Mouse (Mus musculus): ENCODE measurements around the gene Ccpg1os.

The Ccpg1os gene

GRCm38 (mm10) chr9:72975242-72975641 is 9.9 kb downstream of the Ccpg1os start:
- DNase-seq: no peak

GRCm38 (mm10) chr9:72974734-72975133 is 10.4 kb downstream of the Ccpg1os start:
- no peak for DNase-seq

- DNase-seq: no peak
Observed at GRCm38 (mm10) chr9:72972984-72973383, 12.2 kb downstream of the Ccpg1os start.

GRCm38 (mm10) chr9:72972435-72972834 is 12.7 kb downstream of the Ccpg1os start:
- DNase-seq: no peak

- no peak for DNase-seq
Observed at GRCm38 (mm10) chr9:72969874-72970273, 15.3 kb downstream of the Ccpg1os start.

GRCm38 (mm10) chr9:72968349-72969061 is 16.7 kb downstream of the Ccpg1os start:
- peak; percentile 62 for DNase-seq

- no peak for DNase-seq
Observed at GRCm38 (mm10) chr9:72961959-72962358, 23.2 kb downstream of the Ccpg1os start.

GRCm38 (mm10) chr9:72961346-72961745 is 23.8 kb downstream of the Ccpg1os start:
- DNase-seq: no peak

GRCm38 (mm10) chr9:72958521-72959450 is 26.4 kb downstream of the Ccpg1os start, which contains the start of the genes Dyx1c1 and Gm44503:
TSS of gene Dyx1c1 (plus strand) at chr9:72958785.
TSS of gene Gm44503 (plus strand) at chr9:72958852.
- DNase-seq: peak; percentile 94

GRCm38 (mm10) chr9:72955546-72955945 is 29.6 kb downstream of the Ccpg1os start:
- DNase-seq: peak; percentile 60

- DNase-seq: peak; percentile 51
Observed at GRCm38 (mm10) chr9:72954746-72955145, 30.4 kb downstream of the Ccpg1os start.

- peak; percentile 42 for DNase-seq
Observed at GRCm38 (mm10) chr9:72949572-72949971, 35.6 kb downstream of the Ccpg1os start.

GRCm38 (mm10) chr9:72947010-72947409 is 38.2 kb downstream of the Ccpg1os start:
- no peak for DNase-seq

- no peak for DNase-seq
Observed at GRCm38 (mm10) chr9:72944286-72944685, 40.9 kb downstream of the Ccpg1os start.

GRCm38 (mm10) chr9:72943424-72943823 is 41.8 kb downstream of the Ccpg1os start:
- no peak for DNase-seq

- DNase-seq: no peak
Observed at GRCm38 (mm10) chr9:72936301-72936700, 48.9 kb downstream of the Ccpg1os start.

- no peak for DNase-seq
Observed at GRCm38 (mm10) chr9:72935309-72935708, 49.9 kb downstream of the Ccpg1os start.

GRCm38 (mm10) chr9:72931166-72931790 is 53.9 kb downstream of the Ccpg1os start:
- DNase-seq: no peak

Measured in embryo, embryonic 11 days (tissue).